Mouse (Mus musculus) frontal cortex, postnatal 14 days (tissue): ENCODE measurements around the gene Hemk1.
A peak's percentile ranks its signal among the peaks of the same experiment; 100 is the strongest.

ENCODE experiments used
- DNase-seq, 2 experiments: peaks; one replicate each; pipeline ENCODE4 v3.0.0; 2022; ENCODE audit warnings: low spot score in 2 of 2

Gene Hemk1

DNA sequence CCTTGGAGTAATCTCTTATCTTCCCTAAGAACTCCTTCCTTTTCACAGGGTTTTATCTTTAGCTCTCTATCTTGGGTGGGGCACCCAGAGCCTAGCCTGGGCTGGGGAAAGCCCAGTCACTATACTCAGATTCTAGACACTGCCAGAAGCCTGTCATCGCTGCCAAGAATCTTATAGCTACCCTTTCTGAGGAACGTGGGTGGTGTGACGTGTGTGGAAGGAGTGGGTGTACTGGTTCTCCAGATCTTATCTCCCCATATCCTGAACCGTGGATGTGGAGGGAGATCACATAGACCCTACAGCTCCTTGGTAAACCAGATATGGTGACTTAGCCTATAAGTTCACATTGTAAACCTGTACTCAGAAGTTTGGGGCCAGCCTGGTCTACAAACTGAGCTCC, 42.5 kb downstream of the Hemk1 start:
- no peak for DNase-seq

DNA sequence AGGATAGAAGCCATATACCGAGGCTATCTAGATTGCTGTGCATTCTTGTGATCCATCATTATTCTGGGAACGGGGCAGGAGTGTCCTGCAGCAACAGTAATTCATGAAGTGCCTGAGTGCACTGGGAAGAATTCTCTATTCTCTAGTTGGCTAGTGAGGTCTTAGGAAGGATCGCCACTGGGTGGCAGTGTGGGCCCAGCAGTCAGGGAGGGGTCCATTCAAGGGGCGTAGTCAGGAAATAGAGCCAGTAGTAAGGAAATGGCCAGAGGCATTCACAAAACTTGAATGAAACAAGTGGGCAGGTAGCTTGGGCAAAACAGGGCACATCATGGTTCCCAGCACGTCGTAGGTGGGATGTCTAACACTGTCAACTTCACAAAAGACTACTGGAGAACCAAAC, 43.9 kb downstream of the Hemk1 start:
- peak in 1 of 2 experiments; percentile 71 for DNase-seq

- peak in 1 of 2 experiments; percentile 71 for DNase-seq
Observed at GRCm38 (mm10) chr9:107290897-107291296, 47.3 kb downstream of the Hemk1 start.

DNA sequence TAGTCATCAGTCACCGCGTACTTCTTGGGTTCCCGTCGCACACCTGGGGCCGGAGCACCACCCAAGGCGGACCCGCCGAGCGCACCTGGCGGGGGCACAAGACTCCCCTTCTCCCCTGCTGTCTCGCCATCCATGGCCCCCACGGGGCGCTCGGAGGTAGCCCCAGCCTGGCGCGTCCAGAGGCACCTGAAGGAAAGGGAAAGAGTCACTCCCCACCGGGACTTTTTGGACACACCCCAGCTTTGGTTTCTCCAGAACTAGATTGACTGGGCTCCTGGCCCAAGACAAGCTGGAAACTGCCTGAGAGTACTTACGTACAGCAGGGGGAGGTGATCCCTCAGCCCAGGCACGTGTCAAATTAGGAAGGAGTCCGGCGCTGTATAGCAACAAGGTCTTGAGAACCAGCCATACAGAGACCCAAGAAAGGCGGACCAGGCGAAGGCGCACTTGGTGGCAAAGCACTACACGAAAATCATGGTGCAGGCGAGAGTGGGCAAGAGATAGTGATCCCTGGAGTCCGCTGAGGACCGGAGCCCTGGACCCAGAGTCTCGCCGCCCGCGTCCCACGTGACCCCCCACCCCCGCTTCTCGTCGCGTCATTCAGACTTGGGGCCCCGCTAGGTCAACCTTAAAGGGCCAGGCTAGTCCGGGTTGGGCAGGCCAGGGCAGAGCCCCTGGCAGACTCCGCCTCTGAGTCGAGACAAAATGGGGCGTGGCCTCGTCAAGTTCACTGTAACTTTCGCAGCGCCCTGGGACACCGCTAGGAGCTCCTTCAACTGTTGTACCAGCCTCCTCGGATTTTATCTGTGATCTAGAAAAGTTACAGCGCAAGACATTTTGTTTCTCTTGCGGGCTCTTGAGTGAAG, 48.7 kb downstream of the Hemk1 start, which contains the start of gene Mapkapk3:
Gene Mapkapk3 (minus strand): TSS at position 667 of the 866 bp plus-strand sequence.
- DNase-seq = peak; percentile 42 to 52

DNA sequence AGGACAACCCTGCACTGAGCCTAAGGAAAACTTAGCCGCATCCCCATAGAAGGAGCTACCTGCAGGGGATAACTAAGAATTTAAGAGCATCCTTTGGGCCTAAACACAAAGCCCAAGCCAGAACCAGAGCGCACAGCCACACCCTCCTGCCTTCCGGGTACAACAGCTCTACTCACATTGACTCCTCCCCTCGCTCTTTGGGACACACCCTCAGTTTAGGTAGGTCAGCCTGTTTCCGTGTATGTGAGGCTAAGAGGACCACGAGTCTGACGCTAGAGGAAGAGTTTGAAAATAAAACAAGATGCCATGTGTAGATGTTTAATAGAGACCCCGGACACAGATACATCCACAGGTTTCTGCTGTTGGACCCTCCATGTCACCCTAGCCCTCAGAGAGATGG, 49.4 kb downstream of the Hemk1 start:
- no peak for DNase-seq

- DNase-seq = no peak
Observed at GRCm38 (mm10) chr9:107288105-107288650, 50.0 kb downstream of the Hemk1 start.

DNA sequence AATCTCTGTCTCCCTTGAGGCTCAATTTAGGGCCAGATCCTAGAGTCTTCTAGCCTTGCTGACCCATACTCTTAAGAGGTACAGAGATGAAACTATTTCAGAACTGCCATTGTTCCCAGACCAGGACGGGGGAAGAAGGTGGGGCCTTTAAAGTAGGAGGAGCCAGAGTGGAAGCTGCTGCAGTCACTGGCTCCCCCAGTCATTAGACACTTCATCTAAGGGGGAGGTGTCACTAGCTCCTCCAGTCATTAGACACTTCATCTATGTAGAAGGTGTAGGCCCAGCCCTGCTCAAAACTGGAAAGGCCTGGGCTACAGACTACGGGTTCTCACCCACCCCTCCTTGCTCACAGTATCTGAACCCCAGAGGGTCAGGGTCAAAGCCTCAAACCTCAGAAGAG, 50.9 kb downstream of the Hemk1 start:
- no peak for DNase-seq

GRCm38 (mm10) chr9:107285009-107285408, 53.1 kb downstream of the Hemk1 start:
- no peak for DNase-seq

DNA sequence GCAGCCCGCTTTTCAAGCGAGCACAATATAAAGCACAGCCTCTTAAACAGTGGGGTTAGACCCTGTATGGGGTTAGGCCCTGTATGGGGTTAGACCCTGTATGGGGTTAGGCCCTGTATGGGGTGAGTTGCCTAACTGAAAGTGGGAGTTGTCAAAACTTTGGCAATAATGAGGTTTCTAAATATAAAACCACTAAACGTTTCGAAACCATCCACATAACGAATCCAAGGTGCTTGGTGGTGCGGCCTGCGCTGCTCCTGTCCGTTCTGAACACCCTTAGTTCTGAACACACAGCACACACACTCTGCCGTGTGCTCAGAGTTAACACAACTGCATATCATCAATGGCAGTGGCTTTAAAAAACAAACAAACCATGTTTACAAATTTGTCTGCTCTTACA, 55.2 kb downstream of the Hemk1 start:
- no peak for DNase-seq

DNA sequence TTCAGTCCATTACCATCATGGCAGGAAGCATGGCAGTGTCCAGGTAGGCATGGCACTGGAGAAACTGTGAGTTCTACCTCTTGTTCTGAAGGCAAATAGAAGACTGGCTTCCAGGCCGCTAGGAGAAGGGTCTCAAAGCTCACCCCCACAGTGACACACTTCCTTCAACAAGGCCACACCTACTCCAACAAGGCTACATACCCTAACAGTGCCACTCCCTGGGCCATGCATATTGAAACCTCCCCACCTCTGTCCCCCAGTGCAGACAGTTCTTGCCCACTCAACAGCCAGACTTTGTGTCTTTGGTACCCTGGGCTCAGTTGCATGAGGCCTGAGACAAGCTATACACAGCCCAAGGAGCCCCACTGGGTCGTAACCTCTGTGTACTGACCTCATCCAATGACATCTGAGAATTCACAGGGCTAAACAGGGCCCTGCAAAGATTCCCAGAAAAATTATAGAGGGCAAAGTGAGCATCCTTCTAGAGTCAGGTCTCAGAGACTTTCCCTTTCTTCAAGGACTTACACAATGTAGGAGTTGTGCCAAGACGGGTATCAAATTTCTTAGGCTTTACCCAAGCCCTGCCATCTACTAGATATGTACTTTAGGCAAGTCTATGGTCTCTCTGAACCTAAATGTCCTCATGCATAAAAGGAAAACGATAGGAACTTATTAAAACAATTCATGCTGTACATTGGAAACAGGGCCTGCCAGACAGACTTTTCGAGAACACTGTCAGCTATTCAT, 56.7 kb downstream of the Hemk1 start:
- no peak for DNase-seq

GRCm38 (mm10) chr9:107280322-107281027, 57.7 kb downstream of the Hemk1 start:
- no peak for DNase-seq

DNA sequence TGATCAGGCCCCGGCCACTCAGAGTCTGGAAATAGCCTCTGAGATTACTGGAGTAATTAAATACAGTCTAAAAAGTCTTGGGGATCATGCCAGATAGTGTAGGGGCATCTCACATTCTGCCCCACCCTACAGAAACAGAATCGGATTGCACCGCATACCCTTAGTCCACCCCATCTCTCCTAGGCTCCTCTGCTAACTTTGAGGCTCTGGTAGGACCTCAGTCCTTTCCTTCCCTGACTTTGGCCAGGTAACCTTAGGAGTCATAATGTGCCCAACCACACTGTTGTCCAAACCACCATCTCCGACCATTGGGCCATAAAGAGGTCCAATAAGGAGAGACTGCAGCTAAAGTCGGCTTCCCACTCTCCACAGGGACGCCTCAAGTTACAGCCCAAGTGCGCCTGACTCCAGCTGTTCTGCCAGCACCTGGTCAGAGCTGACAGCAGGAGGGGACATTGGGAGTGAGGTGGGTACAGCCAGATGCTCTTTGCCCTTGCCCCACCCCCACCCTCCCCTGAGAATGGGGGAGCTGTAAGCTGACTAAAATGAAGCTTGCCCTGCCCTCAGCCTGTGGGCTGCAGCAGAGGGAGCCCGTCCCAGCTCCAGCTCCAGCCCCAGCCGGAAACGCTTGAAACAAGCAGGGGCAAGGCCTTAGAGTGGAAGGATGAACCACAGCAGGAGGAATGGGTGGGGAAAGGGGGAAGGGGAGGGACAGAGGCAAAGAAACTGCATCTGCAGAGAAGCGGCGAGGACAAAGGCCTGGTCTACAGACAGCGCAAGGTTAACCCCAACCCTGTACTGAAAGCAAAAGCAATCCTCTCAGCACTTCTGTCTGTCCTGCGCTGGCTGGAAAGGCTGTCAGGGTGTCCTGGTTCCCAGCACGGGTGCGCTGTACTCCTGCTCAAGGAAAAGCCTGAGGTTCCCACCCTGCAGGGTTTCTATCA, 58.5 kb downstream of the Hemk1 start:
- no peak for DNase-seq

DNA sequence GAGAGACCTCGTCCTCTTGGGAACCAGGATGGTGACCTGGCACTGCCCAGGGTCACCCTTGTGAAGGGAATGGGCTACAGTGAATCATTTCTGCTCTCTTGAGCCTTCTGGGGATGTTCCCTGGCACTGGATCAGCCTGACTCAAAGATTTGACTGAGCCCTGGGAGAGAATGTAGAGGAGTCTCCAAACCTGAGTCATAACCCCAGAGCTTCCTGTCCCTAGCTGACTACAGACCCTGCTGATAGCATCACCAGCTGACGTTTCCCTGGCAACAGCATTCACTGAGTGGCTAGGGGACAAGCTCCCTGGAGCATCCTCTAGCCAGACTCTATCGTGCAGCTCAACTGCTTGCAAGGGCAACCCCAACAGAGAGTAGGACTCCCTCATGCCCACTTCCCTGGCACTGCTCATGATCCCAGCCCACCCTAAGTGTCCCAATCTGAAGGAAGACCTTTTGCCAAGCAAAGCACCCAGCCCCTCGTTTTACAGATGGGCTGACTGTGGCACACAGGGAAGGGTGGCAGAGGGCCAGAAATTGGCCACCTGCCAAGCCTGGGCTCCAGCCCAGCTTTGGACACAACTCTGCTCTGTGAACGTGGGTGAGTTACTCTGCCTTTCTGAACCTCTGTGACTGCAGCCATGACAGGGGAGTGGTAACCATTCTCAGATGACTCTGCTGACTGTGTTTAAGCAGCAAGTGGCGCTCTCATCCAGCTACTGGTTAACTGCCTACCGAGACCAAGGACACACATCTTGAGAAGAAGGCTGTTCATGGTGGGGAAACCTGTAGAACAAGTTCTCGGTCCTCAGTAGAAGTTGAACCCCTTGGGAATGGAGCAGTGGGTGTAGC, 59.4 kb downstream of the Hemk1 start:
- DNase-seq = no peak

- DNase-seq = no peak
Observed at GRCm38 (mm10) chr9:107278126-107278525, 60.0 kb downstream of the Hemk1 start.

GRCm38 (mm10) chr9:107277603-107278002, 60.5 kb downstream of the Hemk1 start:
- DNase-seq = no peak
